Mouse (Mus musculus) mouse embryonic stem cell (cell line): ENCODE measurements around the gene Plch2.
"Not testable (repeated sequence)": the region's sequence is repeated elsewhere in the genome, so short reads cannot be mapped to it uniquely, and the experiment has no call there.

Experiments used
- in situ Hi-C, 2 experiments: fragments of 300-500 bp; cut with MboI; formaldehyde crosslinking; loops; 1 replicate in 1 of 2; 3 replicates in 1 of 2; pipeline ENCODE4 v1.14.3; 2019 to 2020; ENCODE audit warnings: low sequenced_read_pairs in 2 of 2, low pct_unique_long_range_greater_than_20kb in 1 of 2, mixed read lengths in 1 of 2; ENCODE audit not compliant: unreplicated experiment in 1 of 2

The Plch2 gene

GRCm38 (mm10) chr4:155078808-155079207 lies 22.2 kb upstream of the Plch2 start:
- in situ Hi-C loops: not testable (repeated sequence)

GRCm38 (mm10) chr4:155076677-155077076 lies 20.1 kb upstream of the Plch2 start:
- in situ Hi-C loops: no loop called here

- in situ Hi-C loops: no loop called here
Observed at GRCm38 (mm10) chr4:155075813-155076212, 19.2 kb upstream of the Plch2 start.

GRCm38 (mm10) chr4:155075137-155075536 lies 18.6 kb upstream of the Plch2 start:
- in situ Hi-C loops: no loop called here

DNA sequence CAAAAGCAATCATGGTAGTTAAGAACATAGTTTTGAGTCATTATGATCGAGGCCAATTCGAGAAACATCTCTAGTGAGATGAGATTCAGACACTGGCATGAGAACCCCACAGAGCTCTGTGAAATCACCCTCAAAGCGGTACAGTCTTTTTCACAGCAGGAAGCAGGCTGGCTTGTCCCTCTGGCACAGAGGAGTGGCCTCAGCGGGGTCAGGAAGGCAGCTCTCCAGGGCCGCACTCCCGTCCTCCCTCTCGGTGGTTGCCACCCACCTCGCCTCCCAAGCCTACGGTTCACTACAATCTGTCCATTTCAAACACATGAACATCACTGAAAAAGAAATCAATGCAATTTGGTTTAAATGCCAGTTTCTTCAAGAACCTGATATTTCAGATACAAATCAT lies 17.8 kb upstream of the Plch2 start:
- in situ Hi-C loops: no loop called here

- in situ Hi-C loops: no loop called here
Observed at GRCm38 (mm10) chr4:155070921-155071320, 14.3 kb upstream of the Plch2 start.

GRCm38 (mm10) chr4:155070199-155070598 lies 13.6 kb upstream of the Plch2 start:
- in situ Hi-C loops: no loop called here

DNA sequence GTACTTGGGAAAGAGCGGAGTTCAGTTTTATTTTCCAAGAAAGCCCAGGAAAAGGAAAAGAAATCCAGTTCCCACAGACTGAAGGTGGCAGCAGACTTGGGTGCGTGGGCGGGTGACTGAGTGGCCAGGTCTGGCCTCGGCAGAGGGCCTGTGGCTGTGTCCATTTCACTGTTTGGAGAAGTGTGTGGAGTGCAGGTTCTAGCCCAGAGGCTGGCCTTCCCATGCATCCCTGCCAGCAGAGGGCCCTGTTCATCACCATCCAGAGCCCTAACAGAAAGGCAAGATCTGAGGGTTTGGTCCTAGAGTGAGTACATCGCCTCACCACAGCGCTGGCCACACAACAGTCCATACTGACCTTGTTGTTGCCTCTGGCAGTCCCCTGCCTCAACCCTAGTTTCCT lies 12.6 kb upstream of the Plch2 start:
- in situ Hi-C loops: loop anchor here (5.0 to 10.0 kb wide), 3 partner anchors 124 to 184 kb away; no protein-coding TSS in a partner anchor

DNA sequence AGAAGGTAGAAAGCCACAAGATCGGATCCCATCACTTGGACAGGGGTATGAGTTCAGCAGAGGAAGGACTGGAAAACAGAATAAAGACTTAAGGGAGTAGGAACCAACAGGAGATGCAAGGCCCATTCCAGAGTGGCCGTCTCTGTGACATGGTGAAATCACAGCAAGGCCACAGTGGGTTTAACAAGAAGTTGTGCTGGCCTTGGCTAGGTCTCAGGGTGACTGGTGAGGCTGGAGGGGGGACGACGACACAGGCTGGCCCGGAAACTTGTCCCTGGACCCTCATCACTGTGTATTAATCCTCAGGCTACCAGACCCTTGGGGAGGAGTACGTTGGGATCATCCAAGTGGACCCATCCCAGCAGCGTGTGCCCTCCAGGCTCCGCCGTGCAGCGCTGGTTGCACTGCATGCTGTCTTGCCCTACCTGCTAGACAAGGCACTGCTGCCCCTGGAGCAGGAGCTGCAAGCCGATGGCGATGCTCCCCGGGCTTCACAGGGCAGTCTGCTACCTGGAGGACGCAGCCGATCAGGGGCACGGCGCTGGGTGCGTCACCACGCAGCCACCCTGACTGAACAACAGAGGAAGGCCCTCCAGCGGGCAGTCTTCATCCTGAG lies 11.9 kb upstream of the Plch2 start:
- in situ Hi-C loops: loop anchor here (5.0 to 10.0 kb wide), 3 partner anchors 124 to 184 kb away; no protein-coding TSS in a partner anchor

- in situ Hi-C loops: loop anchor here (5.0 to 10.0 kb wide), 3 partner anchors 122 to 182 kb away; no protein-coding TSS in a partner anchor
Observed at GRCm38 (mm10) chr4:155066834-155067522, 10.4 kb upstream of the Plch2 start, which contains the start of gene Pex10. Pex10 (plus strand) TSS chr4:155067016.

DNA sequence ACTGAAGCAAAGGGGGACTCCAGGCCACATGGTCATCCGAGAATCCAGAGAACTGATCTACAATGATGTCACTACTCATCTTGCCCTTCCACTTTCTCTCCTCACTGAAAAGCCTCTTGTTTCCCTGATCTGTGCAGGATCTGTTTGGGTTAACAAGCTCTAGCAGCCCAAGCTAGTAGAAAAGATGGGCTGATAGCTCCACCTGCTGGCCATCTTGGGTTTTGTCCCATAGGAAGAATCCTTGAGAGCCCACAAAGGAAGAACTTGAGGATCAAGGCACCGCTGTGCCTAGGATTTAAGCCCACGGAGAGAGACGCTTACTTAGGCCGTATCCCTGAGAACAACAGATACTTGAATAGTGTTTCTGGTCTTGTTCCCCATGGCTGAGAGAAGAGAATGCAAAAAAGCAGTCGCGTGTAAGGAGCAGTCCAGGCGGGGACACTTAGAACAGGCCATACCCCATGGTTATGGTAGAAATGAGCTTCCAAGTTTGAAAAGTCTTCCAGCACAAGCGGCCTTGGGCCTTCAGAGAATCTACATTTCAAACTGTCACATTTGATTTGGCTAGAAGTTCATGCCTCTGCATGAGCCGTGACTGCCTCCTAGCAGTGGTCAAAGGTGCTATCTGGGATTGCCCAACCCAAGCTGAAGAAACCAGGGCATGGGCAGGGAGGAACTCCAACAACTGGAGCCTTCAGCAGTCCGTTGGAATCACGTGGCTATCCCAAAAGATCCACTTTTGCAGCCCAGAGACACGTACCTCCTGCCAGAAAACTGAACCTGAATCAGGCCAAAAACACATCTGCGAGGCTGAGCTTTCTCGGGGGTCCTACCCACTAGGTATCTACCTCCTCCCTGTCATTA lies 9.6 kb upstream of the Plch2 start:
- in situ Hi-C loops: loop anchor here (5.0 to 10.0 kb wide), 3 partner anchors 121 to 181 kb away; no protein-coding TSS in a partner anchor

DNA sequence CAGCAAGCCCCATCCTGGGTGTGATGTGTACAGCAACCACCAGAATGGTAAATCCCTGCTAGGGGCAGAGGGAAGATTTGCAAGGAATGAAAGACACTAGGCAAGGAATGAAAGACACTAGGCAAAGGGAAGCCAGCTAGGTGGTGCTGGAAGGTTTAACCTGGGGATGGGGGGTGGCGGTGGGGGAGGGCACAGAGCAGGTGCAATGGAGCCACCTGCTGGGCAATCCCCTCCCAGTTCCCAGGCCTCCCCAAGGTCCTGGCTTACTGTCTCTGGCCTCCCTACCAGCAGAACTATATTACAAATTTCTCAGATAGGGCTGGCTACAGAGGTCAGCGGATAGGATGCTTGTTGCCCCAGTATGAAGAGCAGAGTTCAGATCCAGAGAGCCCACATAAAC lies 7.9 kb upstream of the Plch2 start:
- in situ Hi-C loops: loop anchor here in 1 of 2 experiments (10.0 kb wide), 2 partner anchors 120 to 180 kb away; no protein-coding TSS in a partner anchor

GRCm38 (mm10) chr4:155063895-155064294 lies 7.3 kb upstream of the Plch2 start:
- in situ Hi-C loops: loop anchor here in 1 of 2 experiments (10.0 kb wide), 2 partner anchors 119 to 179 kb away; no protein-coding TSS in a partner anchor

- in situ Hi-C loops: no loop called here
Observed at GRCm38 (mm10) chr4:155058325-155058724, 1.7 kb upstream of the Plch2 start.

DNA sequence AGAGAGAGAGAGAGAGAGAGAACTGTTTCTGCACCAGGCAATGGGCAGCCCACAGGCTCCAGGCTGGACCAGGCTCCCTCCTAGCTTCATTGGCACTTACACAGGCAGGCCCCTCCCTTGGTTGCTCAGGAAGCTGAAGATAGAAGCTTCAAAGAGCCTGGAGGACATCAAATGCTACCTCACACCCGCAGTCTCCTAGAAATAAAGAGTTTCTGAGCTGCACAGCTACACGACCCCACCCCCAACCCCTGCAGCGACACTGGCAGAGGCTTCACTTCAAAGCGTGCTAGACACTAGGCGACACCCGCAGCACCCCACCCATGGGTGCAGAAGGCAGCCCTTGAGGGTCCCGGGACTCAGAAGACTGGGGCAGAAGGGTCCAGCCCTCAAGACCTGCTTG lies 6.5 kb downstream of the Plch2 start:
- in situ Hi-C loops: no loop called here

DNA sequence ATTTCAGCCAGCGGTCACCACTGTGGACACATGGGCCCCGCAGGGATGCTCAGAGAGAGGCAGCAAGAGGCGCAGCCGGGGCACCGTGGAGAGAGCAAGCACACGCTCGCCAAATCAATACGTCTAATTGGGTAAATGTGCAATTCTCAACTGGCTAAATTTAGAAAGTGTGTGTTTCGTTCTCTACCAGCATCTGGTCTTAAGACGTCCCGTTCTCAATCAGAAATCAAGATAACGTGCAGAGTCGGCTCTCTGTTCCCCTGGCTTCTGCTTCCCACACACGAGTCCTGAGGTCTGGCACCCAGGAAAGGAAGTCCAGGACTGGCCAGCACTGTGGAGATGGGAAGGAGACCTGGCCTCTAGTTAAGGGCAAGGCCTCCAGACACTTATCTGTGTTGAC lies 9.9 kb downstream of the Plch2 start:
- in situ Hi-C loops: loop anchor here (10.0 to 25.0 kb wide), 2 partner anchors 52 to 409 kb away; partner anchors contain the start of gene Prdm16 (in 1 of the 2)

- in situ Hi-C loops: loop anchor here (10.0 to 25.0 kb wide), 2 partner anchors 48 to 406 kb away; partner anchors contain the start of gene Prdm16 (in 1 of the 2)
Observed at GRCm38 (mm10) chr4:155043289-155043625, 13.3 kb downstream of the Plch2 start.

- in situ Hi-C loops: loop anchor here (10.0 to 25.0 kb wide), 2 partner anchors 48 to 405 kb away; partner anchors contain the start of gene Prdm16 (in 1 of the 2)
Observed at GRCm38 (mm10) chr4:155042606-155043288, 13.8 kb downstream of the Plch2 start.
